Mouse (Mus musculus) hindbrain, embryonic 14.5 days (tissue): ENCODE measurements at regions not wholly inside any gene's neighbourhood (a gene's known extent, or its start where the extent isn't known, plus 50 kb on each side); places are given as distances from the start of the nearest gene placed in this dataset.

Experiments
- ATAC-seq: fragments of 200-750 bp; cut with Nextera tagmentation; 2 replicates; pipeline ENCODE4 v1.8.0; 2017; ENCODE audit warnings: moderate number of reproducible peaks, mild to moderate bottlenecking, moderate TSS enrichment, moderate library complexity; ENCODE audit not compliant: low FRiP score
- DNase-seq: peaks from one replicate; pipeline ENCODE4 v3.0.0-alpha.2; 2015; ENCODE audit warnings: low spot score
- H3K27ac ChIP-seq: fragments of 300-500 bp; sonication (generic); 2 replicates; pipeline ENCODE4 v1.5.1; 2014; ENCODE audit warnings: mild to moderate bottlenecking, moderate library complexity
- H3K27me3 ChIP-seq: fragments of 300-500 bp; sonication (generic); 2 replicates; pipeline ENCODE4 v1.6.1; 2014; ENCODE audit warnings: mild to moderate bottlenecking, low read length, mixed read lengths; ENCODE audit not compliant: control insufficient read depth, insufficient read depth
- H3K36me3 ChIP-seq: fragments of 300-500 bp; sonication (generic); replicated peaks from 2 replicates; pipeline ENCODE4 v1.6.1; 2014; ENCODE audit not compliant: control insufficient read depth, insufficient read depth
- H3K4me1 ChIP-seq: fragments of 300-500 bp; sonication (generic); replicated peaks from 2 replicates; pipeline ENCODE4 v1.6.1; 2014; ENCODE audit warnings: antibody characterized with exemption, low read length, mixed read lengths; ENCODE audit not compliant: control insufficient read depth, insufficient read depth
- H3K4me2 ChIP-seq: fragments of 300-500 bp; sonication (generic); replicated peaks from 2 replicates; pipeline ENCODE4 v1.6.1; 2014; ENCODE audit warnings: mild to moderate bottlenecking, moderate library complexity
- H3K4me3 ChIP-seq: fragments of 300-500 bp; sonication (generic); replicated peaks from 2 replicates; pipeline ENCODE4 v1.5.1; 2014; ENCODE audit warnings: mild to moderate bottlenecking, low read length
- H3K9ac ChIP-seq: fragments of 300-500 bp; sonication (generic); 2 replicates; pipeline ENCODE4 v1.6.1; 2014
- H3K9me3 ChIP-seq: fragments of 300-500 bp; sonication (generic); 2 replicates; pipeline ENCODE4 v1.6.1; 2016; ENCODE audit warnings: low read length; ENCODE audit not compliant: control insufficient read depth
- WGBS: fragments of 180-500 bp; shearing (Covaris S2); extraction: QIAGEN DNeasy Blood & Tissue Kit; methylation state at CpG from one replicate; pipeline ENCODE4 v1.1.7; 2014; 5-methylcytosine and 5-hydroxymethylcytosine counted together

GRCm38 (mm10) chr14:80901346-80901745, 917.5 kb downstream of the Olfm4 start:
- Histone ChIP-seq H3K4me2 (peak overlapping the region; percentile 40), H3K27me3 (no peaks in the 10 kb centered on the region), H3K36me3 (no peaks in the 10 kb centered on the region), H3K9me3 (no peaks in the 10 kb centered on the region), H3K4me1 (0 out of 2 replicates have a peak, but pooled peaks cover 4% of the 10 kb centered on the region), H3K9ac (peak overlapping the region; percentile 13; the same call in 1 of the 2 replicates), H3K4me3 (peak overlapping the region; percentile 13), H3K27ac (peak overlapping the region; percentile 21; the same call in 1 of the 2 replicates)
- 51% methylated on average over 10 of the region's 10 CpGs for WGBS
- ATAC-seq: no peak
- peak; percentile 43 for DNase-seq

- Histone ChIP-seq H3K4me2 (peak overlapping the region; percentile 40), H3K9ac (peak overlapping the region; percentile 13; the same call in 1 of the 2 replicates), H3K27me3 (no peaks in the 10 kb centered on the region), H3K27ac (no peak overlapping the region; the same call in 1 of the 2 replicates), H3K4me1 (0 out of 2 replicates have a peak, but pooled peaks cover 4% of the 10 kb centered on the region), H3K36me3 (no peaks in the 10 kb centered on the region), H3K4me3 (peak overlapping the region; percentile 13), H3K9me3 (no peaks in the 10 kb centered on the region)
- DNase-seq (no peak), ATAC-seq (no peak; the same call in 1 of the 2 replicates)
- WGBS: 59% methylated on average over 9 of the region's 9 CpGs
These were observed 917.9 kb downstream of the Olfm4 start for GRCm38 (mm10) chr14:80901759-80902163.

GRCm38 (mm10) chr14:80916031-80916430, 932.1 kb downstream of the Olfm4 start:
- WGBS: 85% methylated on average over 3 of the region's 3 CpGs
- no peak for DNase-seq
- Histone ChIP-seq H3K27ac (no peak overlapping the region), H3K36me3 (no peaks in the 10 kb centered on the region), H3K4me3 (no peak overlapping the region), H3K27me3 (no peaks in the 10 kb centered on the region), H3K9me3 (no peaks in the 10 kb centered on the region), H3K9ac (no peak overlapping the region), H3K4me2 (no peak overlapping the region), H3K4me1 (no peaks in the 10 kb centered on the region)
- ATAC-seq: no peak

- Histone ChIP-seq H3K9ac (no peak overlapping the region), H3K4me1 (no peaks in the 10 kb centered on the region), H3K4me3 (no peak overlapping the region), H3K27me3 (no peaks in the 10 kb centered on the region), H3K4me2 (no peak overlapping the region), H3K36me3 (no peaks in the 10 kb centered on the region), H3K27ac (no peak overlapping the region), H3K9me3 (no peaks in the 10 kb centered on the region)
- DNase-seq (no peak), ATAC-seq (no peak)
- WGBS: 54% methylated on average over 2 of the region's 2 CpGs
These were observed 939.9 kb downstream of the Olfm4 start for GRCm38 (mm10) chr14:80923732-80924131.

GRCm38 (mm10) chr14:80959966-80960365, 976.1 kb downstream of the Olfm4 start:
- WGBS: 55% methylated on average over 2 of the region's 2 CpGs
- ATAC-seq: no peak
- Histone ChIP-seq H3K4me2 (no peak overlapping the region), H3K9ac (no peak overlapping the region), H3K27ac (no peak overlapping the region; the same call in 1 of the 2 replicates), H3K27me3 (no peaks in the 10 kb centered on the region), H3K36me3 (no peaks in the 10 kb centered on the region), H3K9me3 (0 out of 2 replicates have a peak, but pooled peaks cover 3% of the 10 kb centered on the region), H3K4me1 (no peaks in the 10 kb centered on the region), H3K4me3 (no peak overlapping the region)
- no peak for DNase-seq

GRCm38 (mm10) chr14:80975795-80976194, 991.9 kb downstream of the Olfm4 start:
- ATAC-seq: no peak
- Histone ChIP-seq H3K27ac (no peak overlapping the region), H3K4me1 (no peaks in the 10 kb centered on the region), H3K4me3 (no peak overlapping the region), H3K9ac (no peak overlapping the region), H3K27me3 (no peaks in the 10 kb centered on the region), H3K9me3 (no peaks in the 10 kb centered on the region), H3K4me2 (no peak overlapping the region), H3K36me3 (no peaks in the 10 kb centered on the region)
- DNase-seq: no peak
- 92% methylated on average over 4 of the region's 4 CpGs for WGBS

GRCm38 (mm10) chr14:80976662-80977061, 992.8 kb downstream of the Olfm4 start:
- Histone ChIP-seq H3K27ac (no peak overlapping the region), H3K27me3 (no peaks in the 10 kb centered on the region), H3K9me3 (no peaks in the 10 kb centered on the region), H3K4me2 (no peak overlapping the region), H3K9ac (no peak overlapping the region), H3K4me3 (no peak overlapping the region), H3K36me3 (no peaks in the 10 kb centered on the region), H3K4me1 (no peaks in the 10 kb centered on the region)
- 38% methylated on average over 5 of the region's 5 CpGs for WGBS
- DNase-seq (no peak), ATAC-seq (no peak)

GRCm38 (mm10) chr14:80979475-80979874, 995.6 kb downstream of the Olfm4 start:
- H3K4me1 ChIP-seq: no peaks in the 10 kb centered on the region
- H3K4me3 ChIP-seq: no peak overlapping the region
- no peak overlapping the region for H3K4me2 ChIP-seq
- ATAC-seq (no peak), DNase-seq (no peak)
- H3K27me3 ChIP-seq: no peaks in the 10 kb centered on the region
- H3K27ac ChIP-seq: no peak overlapping the region
- H3K9me3 ChIP-seq: no peaks in the 10 kb centered on the region
- WGBS: 62% methylated on average over 5 of the region's 5 CpGs
- no peaks in the 10 kb centered on the region for H3K36me3 ChIP-seq
- H3K9ac ChIP-seq: no peak overlapping the region

- no peaks in the 10 kb centered on the region for H3K36me3 ChIP-seq
- no peak overlapping the region for H3K9ac ChIP-seq
- no peaks in the 10 kb centered on the region for H3K27me3 ChIP-seq
- H3K27ac ChIP-seq: no peak overlapping the region
- DNase-seq (no peak), ATAC-seq (no peak)
- H3K4me2 ChIP-seq: no peak overlapping the region
- no peaks in the 10 kb centered on the region for H3K9me3 ChIP-seq
- 76% methylated on average over 3 of the region's 3 CpGs for WGBS
- H3K4me3 ChIP-seq: no peak overlapping the region
- H3K4me1 ChIP-seq: no peaks in the 10 kb centered on the region
These were observed 1006.3 kb downstream of the Olfm4 start for GRCm38 (mm10) chr14:80990192-80990591.

GRCm38 (mm10) chr14:80990679-80991286, 1006.9 kb downstream of the Olfm4 start:
- Histone ChIP-seq H3K4me2 (no peak overlapping the region), H3K9ac (no peak overlapping the region), H3K36me3 (no peaks in the 10 kb centered on the region), H3K4me1 (no peaks in the 10 kb centered on the region), H3K27me3 (no peaks in the 10 kb centered on the region), H3K27ac (no peak overlapping the region), H3K4me3 (no peak overlapping the region), H3K9me3 (no peaks in the 10 kb centered on the region)
- DNase-seq (no peak), ATAC-seq (no peak)
- 28% methylated on average over 1 of the region's 1 CpGs for WGBS
